Mouse (Mus musculus) induced T-regulatory cell, adult 2 months (primary cell): Measurements from ENCODE around the gene Scnn1b.

Experiments used
- DNase-seq: peaks from one replicate; pipeline ENCODE4 v3.0.0-alpha.2; 2012; ENCODE audit warnings: low read depth

Scnn1b gene

GRCm38 (mm10) chr7:121913944-121914343 is 49.1 kb downstream of the Scnn1b start:
- DNase-seq, result no peak

GRCm38 (mm10) chr7:121924361-121924760 is 59.5 kb downstream of the Scnn1b start:
- no peak for DNase-seq

- DNase-seq, result no peak
These were observed 63.0 kb downstream of the Scnn1b start for GRCm38 (mm10) chr7:121927882-121928281.

GRCm38 (mm10) chr7:121931246-121931645 is 66.4 kb downstream of the Scnn1b start:
- no peak for DNase-seq

GRCm38 (mm10) chr7:121933675-121934074 is 68.8 kb downstream of the Scnn1b start:
- DNase-seq, result no peak

- DNase-seq, result peak; percentile 31
These were observed 69.5 kb downstream of the Scnn1b start for GRCm38 (mm10) chr7:121934346-121934745.

- no peak for DNase-seq
These were observed 71.3 kb downstream of the Scnn1b start for GRCm38 (mm10) chr7:121935906-121936794.

- no peak for DNase-seq
These were observed 72.2 kb downstream of the Scnn1b start for GRCm38 (mm10) chr7:121936861-121937630.

- no peak for DNase-seq
These were observed 73.5 kb downstream of the Scnn1b start for GRCm38 (mm10) chr7:121938124-121938891.

- no peak for DNase-seq
These were observed 74.4 kb downstream of the Scnn1b start for GRCm38 (mm10) chr7:121939244-121939643.

- DNase-seq, result no peak
These were observed 74.9 kb downstream of the Scnn1b start for GRCm38 (mm10) chr7:121939729-121940128.

- DNase-seq, result no peak
These were observed 76.2 kb downstream of the Scnn1b start for GRCm38 (mm10) chr7:121941016-121941415.

- no peak for DNase-seq
These were observed 76.8 kb downstream of the Scnn1b start for GRCm38 (mm10) chr7:121941640-121942039.

- DNase-seq, result no peak
These were observed 77.5 kb downstream of the Scnn1b start for GRCm38 (mm10) chr7:121942371-121942770.

- DNase-seq, result no peak
These were observed 81.4 kb downstream of the Scnn1b start for GRCm38 (mm10) chr7:121946196-121946595.

- no peak for DNase-seq
These were observed 82.7 kb downstream of the Scnn1b start for GRCm38 (mm10) chr7:121947513-121947912.

- no peak for DNase-seq
These were observed 90.2 kb downstream of the Scnn1b start for GRCm38 (mm10) chr7:121954891-121955669.

- DNase-seq, result no peak
These were observed 91.0 kb downstream of the Scnn1b start for GRCm38 (mm10) chr7:121955802-121956201.

GRCm38 (mm10) chr7:121961913-121962570 is 97.2 kb downstream of the Scnn1b start:
- no peak for DNase-seq

- no peak for DNase-seq
These were observed 97.7 kb downstream of the Scnn1b start for GRCm38 (mm10) chr7:121962571-121962959.

- DNase-seq, result peak; percentile 68
These were observed 99.1 kb downstream of the Scnn1b start for GRCm38 (mm10) chr7:121963883-121964398.
